In the genomic region with DNA sequence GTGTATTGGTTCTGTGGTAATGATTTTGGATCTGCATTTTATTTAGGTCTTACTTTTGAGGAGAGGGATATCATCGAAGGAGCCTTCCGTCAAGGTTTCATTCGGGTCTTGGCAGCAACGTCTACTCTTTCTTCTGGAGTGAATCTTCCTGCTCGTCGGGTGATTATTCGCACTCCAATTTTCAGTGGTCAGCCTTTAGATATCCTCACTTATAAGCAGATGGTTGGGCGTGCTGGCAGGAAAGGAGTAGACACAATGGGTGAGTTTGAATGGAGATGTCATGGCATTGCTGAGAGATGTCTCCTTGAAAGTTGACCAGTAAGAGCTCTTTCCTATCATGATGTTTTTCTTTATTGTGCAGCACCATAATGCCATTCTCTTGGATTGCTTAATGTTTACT, we compare ENCODE assay signal across 15 mouse cellular contexts.
DNase-seq lines count a peak whose midpoint lies in the region.
"Had no signal": no experiment of that assay in that cellular context is flagged by ENCODE, and none has a peak within 500 bp of the region (broad histone marks: within the 10 kb centered on the region; RNA-seq: fewer than 3 reads in every experiment).

No protein-coding gene starts in this region.

- DNase-seq in cerebellum, postnatal 10 days = peak; percentile 48 to 51
- no peak for DNase-seq in cerebellum, adult 11 months
- peak; percentile 51 to 60 for DNase-seq in cerebellum, postnatal 14 days
- no peak for DNase-seq in cerebellum, adult 11-12 months
- peak; percentile 43 to 45 for DNase-seq in cerebellum, postnatal 25 days
- no peak for DNase-seq in cerebellum, adult 8-10 months
- DNase-seq: adrenal gland, adult 2 months; adrenal gland, adult 8-10 months; adrenal gland, postnatal 10 days; adrenal gland, postnatal 14 days; adrenal gland, postnatal 25 days; adrenal gland, postnatal 36 days; B cell, adult 2 months; cerebellum, adult 18-20 months; cerebellum, adult 9-10 months had no signal

Comparison
In these comparisons a context has a peak if more than half of its experiments do, and no peak if none do; other contexts are left out.
1. DNase-seq: peak in cerebellum, postnatal 10 days (2 of 2), cerebellum, postnatal 14 days (2 of 2) and cerebellum, postnatal 25 days (2 of 2); none in cerebellum, adult 11 months (single experiment), cerebellum, adult 11-12 months (single experiment) and cerebellum, adult 8-10 months (single experiment).